Mouse (Mus musculus): ENCODE measurements around the gene Bace1.

Bace1 gene

GRCm38 (mm10) chr9:45905196-45905595, 66.8 kb downstream of the Bace1 start:
- DNase-seq (ENCODE audit: low spot score): no peak

GRCm38 (mm10) chr9:45905811-45906237, 67.4 kb downstream of the Bace1 start:
- peak; percentile 22 for DNase-seq (ENCODE audit: low spot score)

GRCm38 (mm10) chr9:45906355-45907077, 68.1 kb downstream of the Bace1 start, which contains the start of the genes Pcsk7 and Rnf214:
TSS of gene Pcsk7 (plus strand) at chr9:45906497.
TSS of gene Rnf214 (minus strand) at chr9:45906911.
- DNase-seq (ENCODE audit: low spot score): peak; percentile 90

- DNase-seq (ENCODE audit: low spot score): no peak
These were observed 68.7 kb downstream of the Bace1 start for GRCm38 (mm10) chr9:45907078-45907428.

- no peak for DNase-seq (ENCODE audit: low spot score)
These were observed 72.6 kb downstream of the Bace1 start for GRCm38 (mm10) chr9:45910995-45911394.

- peak; percentile 29 for DNase-seq (ENCODE audit: low spot score)
These were observed 73.3 kb downstream of the Bace1 start for GRCm38 (mm10) chr9:45911673-45912072.
